Mouse (Mus musculus): Measurements from ENCODE around the gene Bpnt1. TPM values are rescaled to one million over a fixed set of nuclear protein-coding genes. Genes with fewer than 3 reads are reported as not detected.

Bpnt1 gene
- total RNA-seq, 1 experiment, result 50.6 TPM

DNA sequence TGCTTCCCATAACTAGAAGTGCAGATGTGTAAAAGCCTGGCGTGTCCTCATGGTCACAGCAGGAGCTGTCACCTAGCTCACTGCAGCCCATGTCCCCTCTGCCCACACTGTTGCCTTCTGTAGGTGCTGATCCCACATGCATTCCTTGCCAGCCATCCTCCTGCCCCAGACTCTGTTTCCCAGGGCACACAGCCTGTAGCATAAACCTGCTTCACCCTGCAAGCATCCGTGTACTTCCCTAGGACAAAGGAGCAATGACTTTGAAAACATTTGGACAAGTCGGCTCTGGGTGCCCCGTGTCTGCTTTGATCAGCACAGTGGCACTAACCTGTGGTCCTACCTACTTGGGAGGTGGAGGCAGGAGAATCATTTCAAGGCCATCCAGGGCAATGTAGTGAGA, 18.7 kb downstream of the Bpnt1 start:
- Histone ChIP-seq H3K27ac (ENCODE audit: insufficient read depth, low read depth, low read length, poor library complexity, severe bottlenecking) (no peak overlapping the region), H3K4me1 (ENCODE audit: control insufficient read depth in 2 of 2, insufficient read depth in 2 of 2, low read length in 2 of 2, poor library complexity in 1 of 2) (no peaks in the 10 kb centered on the region), H3K9ac (ENCODE audit: insufficient read depth, low read depth, low read length, poor library complexity, severe bottlenecking) (no peak overlapping the region), H3K36me3 (ENCODE audit: control insufficient read depth, insufficient read depth, low read length, poor library complexity, severe bottlenecking) (peaks cover 40% of the 10 kb centered on the region), H3K4me3 (ENCODE audit: insufficient read depth in 1 of 2, low read depth in 1 of 2, low read length in 2 of 2, poor library complexity in 1 of 2, severe bottlenecking in 1 of 2) (no peak overlapping the region), H3K9me3 (ENCODE audit: control insufficient read depth, insufficient read depth, low read depth, low read length) (no peaks in the 10 kb centered on the region)
- in situ Hi-C loops (cut with MboI; ENCODE audit: low sequenced_read_pairs in 2 of 2, unreplicated experiment in 2 of 2), result no loop called here
- TF ChIP-seq CHD2 (IDR thresholded peaks at IDR 0.05; ENCODE audit: low read depth, low read length) (no peak), HCFC1 (IDR thresholded peaks at IDR 0.05; ENCODE audit: borderline replicate concordance, insufficient read depth, low read length) (no peak), MAFK (IDR thresholded peaks at IDR 0.05; ENCODE audit: insufficient read depth, low read depth, low read length) (no peak), ZC3H11A (IDR thresholded peaks at IDR 0.05; ENCODE audit: borderline replicate concordance, low read depth, low read length) (no peak), ZNF384 (IDR thresholded peaks at IDR 0.05; ENCODE audit: low read depth, low read length) (no peak)
- DNase-seq (ENCODE audit: low read depth, low spot score), result no peak

DNA sequence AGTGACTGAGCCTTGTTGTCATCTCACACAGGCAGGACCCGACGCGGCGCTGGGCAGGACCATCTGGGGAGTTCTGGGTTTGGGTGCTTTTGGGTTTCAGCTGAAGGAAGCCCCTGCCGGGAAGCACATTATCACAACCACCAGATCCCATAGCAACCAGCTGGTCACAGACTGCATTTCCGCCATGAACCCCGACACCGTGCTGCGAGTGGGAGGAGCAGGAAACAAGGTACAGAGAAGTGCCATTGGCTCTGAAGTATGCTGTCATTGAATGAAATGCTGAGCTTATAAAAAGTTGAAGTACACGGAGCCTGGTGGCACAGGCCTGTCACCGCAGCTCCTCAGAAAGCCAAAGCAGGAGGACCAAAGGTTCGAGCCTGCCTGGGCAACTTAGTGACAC, 20.2 kb downstream of the Bpnt1 start:
- H3K4me1 ChIP-seq (ENCODE audit: control insufficient read depth in 2 of 2, insufficient read depth in 2 of 2, low read length in 2 of 2, poor library complexity in 1 of 2), result no peaks in the 10 kb centered on the region
- no peak for TF ChIP-seq CHD2 (IDR thresholded peaks at IDR 0.05; ENCODE audit: low read depth, low read length)
- TF ChIP-seq MAFK (IDR thresholded peaks at IDR 0.05; ENCODE audit: insufficient read depth, low read depth, low read length), result no peak
- no peak for TF ChIP-seq HCFC1 (IDR thresholded peaks at IDR 0.05; ENCODE audit: borderline replicate concordance, insufficient read depth, low read length)
- H3K27ac ChIP-seq (ENCODE audit: insufficient read depth, low read depth, low read length, poor library complexity, severe bottlenecking), result no peak overlapping the region
- peaks cover 37% of the 10 kb centered on the region for H3K36me3 ChIP-seq (ENCODE audit: control insufficient read depth, insufficient read depth, low read length, poor library complexity, severe bottlenecking)
- H3K4me3 ChIP-seq (ENCODE audit: insufficient read depth in 1 of 2, low read depth in 1 of 2, low read length in 2 of 2, poor library complexity in 1 of 2, severe bottlenecking in 1 of 2), result no peak overlapping the region
- in situ Hi-C loops (cut with MboI; ENCODE audit: low sequenced_read_pairs in 2 of 2, unreplicated experiment in 2 of 2), result no loop called here
- no peaks in the 10 kb centered on the region for H3K9me3 ChIP-seq (ENCODE audit: control insufficient read depth, insufficient read depth, low read depth, low read length)
- no peak overlapping the region for H3K9ac ChIP-seq (ENCODE audit: insufficient read depth, low read depth, low read length, poor library complexity, severe bottlenecking)
- DNase-seq (ENCODE audit: low read depth, low spot score), result no peak

DNA sequence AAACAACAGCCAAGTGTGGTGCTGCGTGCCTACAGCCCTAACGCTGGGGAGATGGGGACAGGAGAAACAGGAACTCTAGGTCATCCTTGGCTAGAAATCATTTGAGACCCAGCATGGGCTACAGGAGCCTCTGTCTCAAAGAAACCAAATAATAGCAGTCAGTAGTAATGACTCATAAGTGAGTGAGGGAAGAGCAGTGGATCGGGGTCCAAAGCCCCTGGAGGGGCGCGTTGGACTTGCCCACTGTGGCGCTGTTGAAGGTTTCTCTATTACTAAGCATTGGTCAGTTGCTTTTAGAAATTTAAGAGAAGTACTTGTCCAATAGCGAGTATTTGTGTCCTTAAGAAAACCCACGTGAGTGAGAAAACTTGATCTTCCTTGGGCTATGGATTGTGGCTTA, 21.4 kb downstream of the Bpnt1 start:
- in situ Hi-C loops (cut with MboI; ENCODE audit: low sequenced_read_pairs in 2 of 2, unreplicated experiment in 2 of 2), result no loop called here
- no peak for TF ChIP-seq MAFK (IDR thresholded peaks at IDR 0.05; ENCODE audit: insufficient read depth, low read depth, low read length)
- no peak for TF ChIP-seq CHD2 (IDR thresholded peaks at IDR 0.05; ENCODE audit: low read depth, low read length)
- TF ChIP-seq ZNF384 (IDR thresholded peaks at IDR 0.05; ENCODE audit: low read depth, low read length), result no peak
- TF ChIP-seq ZC3H11A (IDR thresholded peaks at IDR 0.05; ENCODE audit: borderline replicate concordance, low read depth, low read length), result no peak
- no peak for TF ChIP-seq HCFC1 (IDR thresholded peaks at IDR 0.05; ENCODE audit: borderline replicate concordance, insufficient read depth, low read length)
- Histone ChIP-seq H3K9me3 (ENCODE audit: control insufficient read depth, insufficient read depth, low read depth, low read length) (no peaks in the 10 kb centered on the region), H3K4me3 (ENCODE audit: insufficient read depth in 1 of 2, low read depth in 1 of 2, low read length in 2 of 2, poor library complexity in 1 of 2, severe bottlenecking in 1 of 2) (no peak overlapping the region), H3K27ac (ENCODE audit: insufficient read depth, low read depth, low read length, poor library complexity, severe bottlenecking) (no peak overlapping the region), H3K36me3 (ENCODE audit: control insufficient read depth, insufficient read depth, low read length, poor library complexity, severe bottlenecking) (peaks cover 32% of the 10 kb centered on the region), H3K9ac (ENCODE audit: insufficient read depth, low read depth, low read length, poor library complexity, severe bottlenecking) (no peak overlapping the region), H3K4me1 (ENCODE audit: control insufficient read depth in 2 of 2, insufficient read depth in 2 of 2, low read length in 2 of 2, poor library complexity in 1 of 2) (no peaks in the 10 kb centered on the region)
- DNase-seq (ENCODE audit: low read depth, low spot score), result no peak

DNA sequence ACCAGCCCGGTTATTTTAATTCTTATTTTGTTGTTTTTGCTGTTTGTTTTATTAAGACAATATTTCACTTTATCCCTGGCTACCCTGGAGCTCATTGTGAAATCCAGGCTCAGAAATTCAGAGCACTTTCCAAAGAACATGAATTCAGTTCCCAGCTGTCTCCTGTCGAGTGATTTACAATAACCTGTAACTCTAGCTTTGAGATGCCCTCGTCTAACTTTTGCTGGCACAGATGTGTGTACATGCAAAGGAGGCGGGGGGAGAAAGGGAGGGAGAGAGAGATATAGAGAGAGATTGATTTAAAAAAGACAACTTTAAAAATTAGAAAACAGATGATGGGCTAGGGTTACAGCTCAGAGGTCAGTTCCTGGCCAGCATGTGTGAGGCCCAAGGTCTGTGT, 22.8 kb downstream of the Bpnt1 start:
- in situ Hi-C loops (cut with MboI; ENCODE audit: low sequenced_read_pairs in 2 of 2, unreplicated experiment in 2 of 2), result no loop called here
- H3K36me3 ChIP-seq (ENCODE audit: control insufficient read depth, insufficient read depth, low read length, poor library complexity, severe bottlenecking), result peaks cover 25% of the 10 kb centered on the region
- DNase-seq (ENCODE audit: low read depth, low spot score), result no peak
- TF ChIP-seq MAFK (IDR thresholded peaks at IDR 0.05; ENCODE audit: insufficient read depth, low read depth, low read length) (no peak), HCFC1 (IDR thresholded peaks at IDR 0.05; ENCODE audit: borderline replicate concordance, insufficient read depth, low read length) (no peak), ZC3H11A (IDR thresholded peaks at IDR 0.05; ENCODE audit: borderline replicate concordance, low read depth, low read length) (no peak), ZNF384 (IDR thresholded peaks at IDR 0.05; ENCODE audit: low read depth, low read length) (no peak), CHD2 (IDR thresholded peaks at IDR 0.05; ENCODE audit: low read depth, low read length) (no peak)
- no peak overlapping the region for H3K27ac ChIP-seq (ENCODE audit: insufficient read depth, low read depth, low read length, poor library complexity, severe bottlenecking)
- no peak overlapping the region for H3K4me3 ChIP-seq (ENCODE audit: insufficient read depth in 1 of 2, low read depth in 1 of 2, low read length in 2 of 2, poor library complexity in 1 of 2, severe bottlenecking in 1 of 2)
- no peak overlapping the region for H3K9ac ChIP-seq (ENCODE audit: insufficient read depth, low read depth, low read length, poor library complexity, severe bottlenecking)
- H3K4me1 ChIP-seq (ENCODE audit: control insufficient read depth in 2 of 2, insufficient read depth in 2 of 2, low read length in 2 of 2, poor library complexity in 1 of 2), result no peaks in the 10 kb centered on the region
- no peaks in the 10 kb centered on the region for H3K9me3 ChIP-seq (ENCODE audit: control insufficient read depth, insufficient read depth, low read depth, low read length)

DNA sequence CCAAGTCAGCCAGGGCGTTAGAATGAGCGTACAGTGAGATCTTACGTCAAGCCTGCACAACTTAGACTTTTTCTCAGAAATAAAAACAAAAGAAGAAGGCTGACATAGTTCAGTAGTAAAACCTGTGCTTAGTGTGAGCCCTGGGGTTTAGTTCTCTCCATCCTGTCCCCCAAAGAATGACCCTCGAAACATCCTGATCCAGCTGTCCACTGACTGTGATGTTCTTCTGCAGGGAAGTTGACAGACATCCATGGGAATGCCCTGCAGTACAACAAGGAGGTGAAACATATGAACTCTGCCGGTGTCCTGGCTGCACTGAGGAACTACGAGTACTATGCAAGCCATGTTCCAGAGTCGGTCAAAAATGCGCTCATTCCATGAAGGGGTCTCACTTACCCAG, 24.3 kb downstream of the Bpnt1 start:
- TF ChIP-seq CHD2 (IDR thresholded peaks at IDR 0.05; ENCODE audit: low read depth, low read length) (no peak), MAFK (IDR thresholded peaks at IDR 0.05; ENCODE audit: insufficient read depth, low read depth, low read length) (no peak), ZNF384 (IDR thresholded peaks at IDR 0.05; ENCODE audit: low read depth, low read length) (no peak), HCFC1 (IDR thresholded peaks at IDR 0.05; ENCODE audit: borderline replicate concordance, insufficient read depth, low read length) (no peak), ZC3H11A (IDR thresholded peaks at IDR 0.05; ENCODE audit: borderline replicate concordance, low read depth, low read length) (no peak)
- H3K4me3 ChIP-seq (ENCODE audit: insufficient read depth in 1 of 2, low read depth in 1 of 2, low read length in 2 of 2, poor library complexity in 1 of 2, severe bottlenecking in 1 of 2), result no peak overlapping the region
- H3K36me3 ChIP-seq (ENCODE audit: control insufficient read depth, insufficient read depth, low read length, poor library complexity, severe bottlenecking), result peaks cover 15% of the 10 kb centered on the region
- in situ Hi-C loops (cut with MboI; ENCODE audit: low sequenced_read_pairs in 2 of 2, unreplicated experiment in 2 of 2), result no loop called here
- no peak overlapping the region for H3K27ac ChIP-seq (ENCODE audit: insufficient read depth, low read depth, low read length, poor library complexity, severe bottlenecking)
- no peaks in the 10 kb centered on the region for H3K9me3 ChIP-seq (ENCODE audit: control insufficient read depth, insufficient read depth, low read depth, low read length)
- no peak for DNase-seq (ENCODE audit: low read depth, low spot score)
- no peaks in the 10 kb centered on the region for H3K4me1 ChIP-seq (ENCODE audit: control insufficient read depth in 2 of 2, insufficient read depth in 2 of 2, low read length in 2 of 2, poor library complexity in 1 of 2)
- H3K9ac ChIP-seq (ENCODE audit: insufficient read depth, low read depth, low read length, poor library complexity, severe bottlenecking), result no peak overlapping the region
